Mouse (Mus musculus) stomach, embryonic 16.5 days (tissue): ENCODE measurements around the gene Lpar6. TPM values are rescaled to one million over a fixed set of nuclear protein-coding genes. Genes with fewer than 3 reads are reported as not detected.
A peak's percentile ranks its signal among the peaks of the same experiment; 100 is the strongest.

ENCODE experiments used
- ATAC-seq: fragments of 200-750 bp; cut with Nextera tagmentation; 2 replicates; pipeline ENCODE4 v1.8.0; 2017; ENCODE audit warnings: moderate number of reproducible peaks, moderate TSS enrichment; ENCODE audit not compliant: insufficient read depth, low FRiP score
- H3K27ac ChIP-seq: fragments of 300-500 bp; sonication (generic); 2 replicates; pipeline ENCODE4 v1.5.1; 2014; ENCODE audit warnings: low read length
- H3K27me3 ChIP-seq: fragments of 300-500 bp; sonication (generic); 2 replicates; pipeline ENCODE4 v1.6.1; 2014; ENCODE audit warnings: low read length, control low read depth, mixed read lengths; ENCODE audit not compliant: control insufficient read depth, insufficient read depth
- H3K36me3 ChIP-seq: fragments of 300-500 bp; sonication (generic); 2 replicates; pipeline ENCODE4 v1.6.1; 2014; ENCODE audit warnings: low read length; ENCODE audit not compliant: control insufficient read depth, insufficient read depth
- H3K4me1 ChIP-seq: fragments of 300-500 bp; sonication (generic); 2 replicates; pipeline ENCODE4 v1.6.1; 2014; ENCODE audit warnings: low read length, control low read depth, mixed read lengths; ENCODE audit not compliant: control insufficient read depth, insufficient read depth
- H3K4me2 ChIP-seq: fragments of 300-500 bp; sonication (generic); 2 replicates; pipeline ENCODE4 v1.6.1; 2014; ENCODE audit warnings: low read depth, low read length, mixed read lengths
- H3K4me3 ChIP-seq: fragments of 300-500 bp; sonication (generic); replicated peaks from 2 replicates; pipeline ENCODE4 v1.5.1; 2014; ENCODE audit warnings: mild to moderate bottlenecking, low read length
- H3K9ac ChIP-seq: fragments of 300-500 bp; sonication (generic); 2 replicates; pipeline ENCODE4 v1.6.1; 2014; ENCODE audit warnings: low read length
- H3K9me3 ChIP-seq: fragments of 300-500 bp; sonication (generic); replicated peaks from 2 replicates; pipeline ENCODE4 v1.6.1; 2016; ENCODE audit warnings: low read length, control low read depth; ENCODE audit not compliant: control insufficient read depth
- whole genome bisulfite sequencing: fragments of 180-500 bp; shearing (Covaris S2); extraction: QIAGEN DNeasy Blood & Tissue Kit; methylation state at CpG from one replicate; pipeline ENCODE4 v1.1.7; 2014; 5-methylcytosine and 5-hydroxymethylcytosine counted together
- polyA plus RNA-seq: library from polyadenylated mRNA; unstranded; fragments of >200 nt; fragmentation: Nextera tagmentation; extraction: Ambion mirVana; gene quantifications from 2 replicates; pipeline ENCODE4 v1.2.1, GENCODE M21; 2015

The Lpar6 gene
- polyA plus RNA-seq, 1 experiment from 2014 or later = 13.8 TPM

DNA sequence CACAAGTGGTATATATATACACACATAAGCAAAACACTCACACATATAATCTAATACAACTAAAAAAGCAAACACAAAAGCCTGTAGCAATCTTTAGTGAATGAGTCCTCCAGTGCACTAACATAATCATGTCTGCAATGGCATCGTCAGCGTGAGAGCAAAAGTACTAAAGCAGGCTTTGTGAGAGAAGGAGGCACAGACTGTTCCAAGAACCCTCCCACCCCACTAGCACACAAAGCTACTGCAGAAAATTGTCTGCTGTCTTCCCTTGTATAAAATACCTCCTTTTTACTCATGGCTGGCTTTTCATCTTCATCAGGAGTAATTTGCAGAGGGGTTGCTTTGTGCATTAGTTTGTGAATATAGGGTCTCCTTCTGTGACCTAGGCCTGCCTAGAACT lies 14.6 kb downstream of the Lpar6 start:
- Histone ChIP-seq H3K9ac (no peak overlapping the region), H3K27me3 (no peaks in the 10 kb centered on the region), H3K4me3 (no peak overlapping the region), H3K4me1 (0 out of 2 replicates have a peak, but pooled peaks cover 6% of the 10 kb centered on the region), H3K27ac (peak overlapping the region; percentile 75), H3K36me3 (no peaks in the 10 kb centered on the region), H3K9me3 (no peaks in the 10 kb centered on the region), H3K4me2 (no peak overlapping the region)
- no peak for ATAC-seq
- WGBS = 65% methylated on average over 2 of the region's 2 CpGs

- H3K9ac ChIP-seq = no peak overlapping the region
- peak overlapping the region; percentile 47 for H3K27ac ChIP-seq
- no peaks in the 10 kb centered on the region for H3K9me3 ChIP-seq
- H3K27me3 ChIP-seq = no peaks in the 10 kb centered on the region
- no peak overlapping the region for H3K4me2 ChIP-seq
- H3K4me1 ChIP-seq = 0 out of 2 replicates have a peak, but pooled peaks cover 6% of the 10 kb centered on the region
- 47% methylated on average over 6 of the region's 6 CpGs for WGBS
- H3K36me3 ChIP-seq = no peaks in the 10 kb centered on the region
- H3K4me3 ChIP-seq = no peak overlapping the region
- ATAC-seq = peak; percentile 87
These were observed 16.0 kb downstream of the Lpar6 start for GRCm38 (mm10) chr14:73253453-73254251.

- Histone ChIP-seq H3K4me2 (no peak overlapping the region), H3K27me3 (no peaks in the 10 kb centered on the region), H3K27ac (peak overlapping the region; percentile 47), H3K9ac (no peak overlapping the region), H3K4me1 (0 out of 2 replicates have a peak, but pooled peaks cover 6% of the 10 kb centered on the region), H3K36me3 (no peaks in the 10 kb centered on the region), H3K4me3 (no peak overlapping the region), H3K9me3 (no peaks in the 10 kb centered on the region)
- 67% methylated on average over 4 of the region's 4 CpGs for WGBS
- ATAC-seq = no peak
These were observed 16.7 kb downstream of the Lpar6 start for GRCm38 (mm10) chr14:73254412-73254811.

DNA sequence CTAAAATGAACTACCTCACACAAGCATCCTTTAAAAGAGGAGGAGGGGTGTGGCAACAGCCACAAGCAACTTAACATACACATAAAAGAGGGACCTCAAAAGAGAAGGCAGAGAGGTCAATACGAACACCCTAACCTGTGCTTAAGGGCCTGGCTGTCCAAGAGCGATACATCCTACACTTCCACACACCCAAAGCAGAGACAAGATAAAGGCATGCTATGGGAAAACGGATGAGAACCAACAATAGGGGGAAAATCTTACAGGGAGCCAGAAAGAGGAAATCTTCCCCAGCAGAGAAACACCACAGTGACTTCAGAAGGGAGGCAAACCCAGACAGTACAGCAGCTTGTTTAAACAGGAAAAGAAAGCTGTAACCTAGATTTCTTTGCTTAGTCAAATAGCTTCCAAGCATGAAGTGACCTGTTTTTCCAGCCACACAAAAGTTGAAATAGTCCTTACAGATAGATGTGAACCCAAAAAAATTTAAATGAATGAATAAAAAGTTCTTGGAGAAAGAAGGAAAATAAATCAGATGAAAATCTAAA lies 17.8 kb downstream of the Lpar6 start:
- WGBS = 50% methylated on average over 3 of the region's 3 CpGs
- Histone ChIP-seq H3K9ac (no peak overlapping the region), H3K9me3 (no peaks in the 10 kb centered on the region), H3K27me3 (no peaks in the 10 kb centered on the region), H3K27ac (peak overlapping the region; percentile 74), H3K4me2 (no peak overlapping the region), H3K4me3 (no peak overlapping the region), H3K36me3 (no peaks in the 10 kb centered on the region), H3K4me1 (0 out of 2 replicates have a peak, but pooled peaks cover 6% of the 10 kb centered on the region)
- no peak for ATAC-seq

DNA sequence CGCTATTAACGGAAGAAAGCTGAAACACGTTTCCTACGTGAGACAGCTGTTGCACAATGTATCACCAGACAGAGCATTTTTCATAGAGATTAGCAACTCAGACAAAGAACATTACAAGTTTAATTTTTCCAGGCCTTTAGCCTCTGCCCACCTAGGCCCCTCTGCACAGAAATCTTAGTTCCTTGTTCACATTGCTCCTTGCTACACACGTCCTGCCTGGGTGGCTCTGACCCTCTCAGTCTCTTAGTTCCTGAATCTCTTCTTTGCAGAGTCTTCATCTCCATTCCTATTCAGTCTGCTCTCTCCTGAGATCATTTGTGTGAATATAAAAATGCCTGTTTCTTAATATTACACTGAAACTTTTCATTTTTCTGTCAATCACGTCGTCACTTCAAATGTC lies 19.7 kb downstream of the Lpar6 start:
- Histone ChIP-seq H3K36me3 (peaks cover 3% of the 10 kb centered on the region; the same call in 1 of the 2 replicates), H3K27ac (no peak overlapping the region), H3K4me1 (0 out of 2 replicates have a peak, but pooled peaks cover 6% of the 10 kb centered on the region), H3K9ac (no peak overlapping the region), H3K4me3 (no peak overlapping the region), H3K27me3 (no peaks in the 10 kb centered on the region), H3K9me3 (no peaks in the 10 kb centered on the region), H3K4me2 (no peak overlapping the region)
- ATAC-seq = no peak
- WGBS = 50% methylated on average over 7 of the region's 7 CpGs

DNA sequence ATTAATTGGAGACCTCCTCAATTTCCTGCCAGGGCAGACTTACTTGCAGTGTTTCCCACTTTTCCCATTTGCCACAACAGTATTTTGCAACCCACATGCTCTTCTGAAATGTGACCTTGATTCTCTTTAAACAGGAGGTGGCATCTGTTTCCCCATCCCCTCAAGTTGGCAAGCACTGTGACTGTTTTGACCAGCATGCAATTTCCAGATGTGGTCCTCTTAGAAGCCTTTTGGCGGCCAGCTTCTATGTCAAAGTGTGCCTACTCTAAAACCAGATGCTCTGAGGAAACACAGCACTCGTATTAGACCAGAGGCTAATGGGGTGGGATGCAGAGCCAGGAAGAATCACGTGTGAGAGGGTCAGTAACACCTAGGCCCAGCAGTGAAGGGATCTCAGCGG lies 20.5 kb downstream of the Lpar6 start:
- no peak overlapping the region for H3K4me3 ChIP-seq
- H3K4me1 ChIP-seq = 0 out of 2 replicates have a peak, but pooled peaks cover 3% of the 10 kb centered on the region
- H3K36me3 ChIP-seq = peaks cover 4% of the 10 kb centered on the region; the same call in 1 of the 2 replicates
- no peak overlapping the region for H3K4me2 ChIP-seq
- no peaks in the 10 kb centered on the region for H3K27me3 ChIP-seq
- no peaks in the 10 kb centered on the region for H3K9me3 ChIP-seq
- no peak for ATAC-seq
- WGBS = 63% methylated on average over 4 of the region's 4 CpGs
- H3K9ac ChIP-seq = no peak overlapping the region
- no peak overlapping the region; the same call in 1 of the 2 replicates for H3K27ac ChIP-seq

GRCm38 (mm10) chr14:73262210-73262609 lies 24.5 kb downstream of the Lpar6 start:
- no peak overlapping the region for H3K9ac ChIP-seq
- no peak for ATAC-seq
- H3K27me3 ChIP-seq = no peaks in the 10 kb centered on the region
- no peak overlapping the region for H3K4me2 ChIP-seq
- no peak overlapping the region for H3K4me3 ChIP-seq
- peaks cover 11% of the 10 kb centered on the region; the same call in 1 of the 2 replicates for H3K36me3 ChIP-seq
- no peak overlapping the region for H3K27ac ChIP-seq
- peaks cover 3% of the 10 kb centered on the region; the same call in 1 of the 2 replicates for H3K9me3 ChIP-seq
- 83% methylated on average over 9 of the region's 9 CpGs for WGBS
- no peaks in the 10 kb centered on the region for H3K4me1 ChIP-seq

GRCm38 (mm10) chr14:73266166-73266565 lies 28.5 kb downstream of the Lpar6 start:
- WGBS = 86% methylated on average over 3 of the region's 3 CpGs
- H3K27me3 ChIP-seq = no peaks in the 10 kb centered on the region
- no peak overlapping the region for H3K4me3 ChIP-seq

DNA sequence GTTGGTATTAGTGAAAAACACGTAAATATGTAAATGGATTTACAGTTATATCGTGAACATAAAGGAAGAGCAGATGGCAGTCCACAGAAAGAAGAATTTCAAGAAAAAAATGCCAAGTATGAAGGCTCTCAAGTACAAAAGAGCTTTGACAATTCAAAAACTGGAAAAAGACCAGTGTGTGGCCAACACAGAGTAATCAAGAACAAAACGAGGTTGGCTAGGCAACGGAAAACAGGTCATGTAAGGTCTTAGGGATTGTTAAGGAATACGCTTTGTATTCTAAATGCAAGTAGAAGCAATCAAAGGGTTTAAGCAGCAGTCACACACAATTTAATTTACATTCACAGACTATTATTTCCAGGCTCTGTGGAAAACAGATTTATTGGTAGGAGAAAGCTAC lies 34.1 kb downstream of the Lpar6 start:
- no peaks in the 10 kb centered on the region for H3K4me1 ChIP-seq
- H3K27me3 ChIP-seq = no peaks in the 10 kb centered on the region
- no peak overlapping the region for H3K9ac ChIP-seq
- no peaks in the 10 kb centered on the region for H3K36me3 ChIP-seq
- H3K4me2 ChIP-seq = no peak overlapping the region
- H3K9me3 ChIP-seq = no peaks in the 10 kb centered on the region
- WGBS = 77% methylated on average over 5 of the region's 5 CpGs
- H3K27ac ChIP-seq = no peak overlapping the region
- H3K4me3 ChIP-seq = no peak overlapping the region
- no peak for ATAC-seq

More at GRCm38 (mm10) chr14:73266166-73266565, 28.5 kb downstream of the Lpar6 start:
- H3K9ac ChIP-seq = no peak overlapping the region
- peaks cover 3% of the 10 kb centered on the region; the same call in 1 of the 2 replicates for H3K9me3 ChIP-seq
- H3K4me1 ChIP-seq = no peaks in the 10 kb centered on the region
- H3K4me2 ChIP-seq = no peak overlapping the region
- no peak for ATAC-seq
- no peak overlapping the region for H3K27ac ChIP-seq
- H3K36me3 ChIP-seq = peaks cover 11% of the 10 kb centered on the region; the same call in 1 of the 2 replicates
